Mouse (Mus musculus) layer of hippocampus, adult 9-11 months (tissue): Measurements from ENCODE around the gene Nat9.

ENCODE experiments used
- DNase-seq: peaks from one replicate; pipeline ENCODE4 v3.0.0; 2022

Nat9 gene

DNA sequence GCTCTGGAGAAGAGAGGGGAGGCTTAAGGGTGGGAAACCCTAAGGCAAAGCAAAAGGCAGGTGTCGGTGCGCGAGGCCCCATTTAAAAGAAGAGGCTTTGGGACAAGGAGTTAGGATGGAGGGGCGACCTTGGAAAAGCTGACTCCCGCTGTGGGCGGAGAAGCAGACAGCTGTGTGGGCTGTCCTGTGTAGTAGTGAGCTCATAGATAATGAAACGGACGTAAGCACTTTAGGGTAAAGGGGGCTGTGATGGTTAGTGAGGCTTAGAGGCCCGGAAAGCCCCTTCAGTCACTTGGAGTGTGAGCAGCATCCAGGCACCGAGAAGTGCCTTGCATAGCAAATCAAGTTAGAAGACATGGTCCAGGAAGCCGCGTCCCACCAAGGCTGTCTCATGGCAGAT is at the start of gene Nat9:
TSS of gene Nat9 (minus strand) at position 167 of the 400 bp plus-strand sequence.
- no peak for DNase-seq

DNA sequence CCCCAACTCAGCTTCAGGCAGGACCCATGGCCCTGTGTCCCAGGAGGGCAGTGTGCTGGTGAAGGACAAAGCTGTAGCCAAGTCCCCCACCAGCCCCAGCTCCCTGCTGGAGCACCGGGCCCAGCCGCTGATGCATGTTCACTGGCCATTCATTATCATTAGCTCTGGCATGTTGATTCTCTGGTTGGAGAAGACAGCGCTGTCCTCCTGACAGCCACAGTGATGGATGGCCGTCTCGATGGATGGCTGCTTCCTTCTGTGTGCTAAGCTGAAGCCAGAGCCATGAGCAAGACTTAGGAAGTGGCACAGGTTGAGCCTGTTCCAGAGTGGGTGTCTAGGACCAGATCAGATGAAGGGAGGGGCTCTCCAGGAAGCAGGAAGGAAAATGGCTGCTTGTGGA is 48.9 kb upstream of the Nat9 start:
- DNase-seq, result no peak

DNA sequence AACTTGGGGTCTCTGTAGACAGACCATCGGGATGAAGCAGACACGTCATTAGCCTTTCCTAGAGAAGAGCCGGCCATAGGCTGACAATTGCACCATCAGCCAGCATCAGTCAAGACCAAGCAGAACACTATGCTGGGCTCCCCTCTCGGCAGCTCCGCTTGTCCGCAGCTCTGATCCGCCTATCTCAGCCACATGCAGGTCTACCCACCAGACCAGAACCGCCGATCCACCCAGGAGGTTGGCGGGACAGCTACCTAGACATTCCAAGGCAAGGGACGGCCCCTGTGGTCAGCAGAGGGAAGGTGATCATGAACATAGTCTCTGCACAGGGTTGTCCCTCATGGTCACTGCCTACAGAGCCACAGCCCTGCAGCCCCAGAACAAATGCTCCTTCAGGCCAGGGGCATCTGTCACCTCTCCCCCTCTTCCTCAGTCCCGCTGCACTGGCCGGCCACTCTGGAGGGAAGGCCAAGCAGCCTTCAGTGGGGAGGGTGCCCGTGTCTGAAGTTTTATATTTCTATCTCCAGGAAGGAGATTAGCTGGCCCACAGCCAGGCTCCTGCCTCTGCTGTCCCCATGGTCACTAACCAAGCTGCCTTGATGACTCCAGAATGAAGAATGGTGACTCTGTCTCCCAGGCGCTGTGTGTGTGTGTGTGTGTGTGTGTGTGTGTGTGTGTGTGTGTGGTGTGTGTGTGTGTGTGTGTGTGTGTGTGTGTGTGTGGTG is 46.8 kb upstream of the Nat9 start:
- no peak for DNase-seq

DNA sequence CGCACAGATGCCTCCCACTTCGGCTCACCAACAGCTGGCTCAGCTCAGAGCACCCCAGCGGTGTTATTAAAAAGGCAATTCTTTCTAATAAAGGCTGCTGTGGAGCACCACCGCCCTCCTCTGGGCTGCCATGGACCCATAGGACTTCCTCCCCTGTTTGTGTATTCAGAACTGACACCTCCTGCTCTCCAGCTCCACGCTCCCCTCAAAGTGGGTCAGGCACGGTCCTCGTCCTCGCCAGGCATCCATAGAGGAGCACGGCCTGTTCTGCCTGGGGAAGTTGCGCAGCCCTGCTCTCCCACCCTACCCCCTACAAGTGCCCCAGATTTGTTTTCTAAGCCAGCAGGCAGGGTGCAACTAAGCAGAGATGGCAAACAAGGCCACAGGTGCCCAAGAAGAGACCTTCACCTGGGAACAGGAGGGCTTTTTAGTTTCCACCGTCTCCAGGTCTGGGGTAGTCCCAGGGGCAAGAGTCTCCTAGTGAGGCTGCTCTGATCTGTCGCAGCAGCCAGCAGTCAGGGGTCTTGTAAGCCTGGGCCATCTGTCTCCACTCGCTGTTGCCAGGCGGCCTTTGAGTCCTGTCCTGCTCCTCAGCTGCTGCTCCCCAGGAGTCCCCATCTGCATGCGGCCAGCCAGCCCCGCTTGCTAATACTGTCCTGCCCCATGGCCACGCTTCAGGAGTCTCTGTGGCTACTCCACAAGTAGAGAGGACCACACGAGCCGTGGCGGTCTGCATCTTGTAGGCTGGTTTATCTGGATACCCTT is 46.0 kb upstream of the Nat9 start:
- peak; percentile 45 for DNase-seq

DNA sequence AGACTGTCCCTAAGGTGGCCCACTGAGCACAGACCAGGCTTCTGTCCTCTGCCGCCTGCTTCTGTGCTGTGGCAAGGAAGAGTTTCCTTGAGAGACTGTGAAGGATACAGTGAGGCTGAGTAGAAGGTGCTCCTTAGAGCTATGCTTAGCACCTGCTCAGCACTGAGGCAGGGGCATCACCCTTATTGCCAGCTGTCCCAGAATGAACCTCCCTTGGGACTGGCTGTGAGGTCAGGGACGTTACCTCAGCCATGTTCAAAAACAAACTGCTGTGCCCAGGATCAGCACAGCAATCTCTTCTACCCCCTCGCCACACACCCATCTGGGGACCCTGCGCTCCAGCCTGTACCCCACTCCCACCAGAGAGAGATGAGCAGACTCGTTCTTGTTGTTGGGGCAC is 45.2 kb upstream of the Nat9 start:
- DNase-seq, result no peak

DNA sequence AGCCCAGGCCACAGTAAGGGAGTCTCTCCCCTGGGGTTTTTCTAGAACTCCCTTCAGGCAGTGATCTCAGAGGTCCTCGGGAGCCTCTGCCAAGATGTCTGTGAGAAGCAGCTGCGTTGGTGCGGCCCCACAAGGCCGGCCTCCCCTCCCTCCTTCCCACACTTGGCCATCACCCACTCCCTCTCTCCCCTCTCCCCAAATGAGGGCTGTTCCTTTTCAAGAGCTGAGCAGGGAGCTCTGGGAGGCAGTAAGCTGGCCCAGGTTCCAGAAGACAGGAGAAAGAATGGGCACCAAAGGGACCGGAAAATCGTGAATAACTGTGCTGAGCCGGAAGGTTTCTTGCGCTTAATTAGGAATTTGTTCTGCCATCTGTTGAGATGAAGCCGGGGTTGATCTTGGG is 44.3 kb upstream of the Nat9 start:
- DNase-seq, result peak; percentile 51

DNA sequence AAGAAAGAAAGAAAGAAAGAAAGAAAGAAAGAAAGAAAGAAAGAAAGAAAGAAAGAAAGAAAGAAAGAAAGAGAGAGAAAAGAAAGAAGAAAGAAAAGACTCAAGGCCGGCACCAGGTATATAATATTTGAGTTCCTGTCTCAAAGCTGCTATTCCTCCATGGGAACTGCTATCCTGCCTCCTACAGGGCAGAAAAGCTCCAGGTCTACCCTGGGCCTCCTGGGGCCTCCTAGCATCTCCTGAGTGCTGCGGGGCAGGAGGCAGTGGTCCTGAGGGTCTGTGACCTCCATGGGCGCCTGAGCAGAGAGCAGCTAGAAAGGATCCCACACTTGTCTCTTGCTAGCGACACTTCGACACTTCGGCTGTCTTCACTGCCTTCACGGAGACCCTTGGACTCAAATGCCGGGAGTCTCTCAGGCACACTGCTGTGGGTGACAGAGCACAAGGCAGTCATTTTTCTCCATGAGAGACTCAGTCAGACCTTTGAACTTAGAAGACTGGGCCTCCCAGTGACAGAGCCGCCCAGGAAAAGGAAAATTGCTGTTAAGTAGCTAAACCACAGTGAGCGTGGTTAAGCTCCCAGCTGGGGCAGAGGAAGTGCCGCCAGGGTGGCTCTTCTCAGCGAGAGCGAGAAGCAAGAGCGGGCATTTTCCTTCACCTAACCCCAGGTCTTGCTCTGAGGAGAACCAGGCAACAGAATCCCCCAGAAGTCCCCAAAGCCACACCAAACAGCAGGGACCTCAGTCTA is 43.7 kb upstream of the Nat9 start:
- no peak for DNase-seq

DNA sequence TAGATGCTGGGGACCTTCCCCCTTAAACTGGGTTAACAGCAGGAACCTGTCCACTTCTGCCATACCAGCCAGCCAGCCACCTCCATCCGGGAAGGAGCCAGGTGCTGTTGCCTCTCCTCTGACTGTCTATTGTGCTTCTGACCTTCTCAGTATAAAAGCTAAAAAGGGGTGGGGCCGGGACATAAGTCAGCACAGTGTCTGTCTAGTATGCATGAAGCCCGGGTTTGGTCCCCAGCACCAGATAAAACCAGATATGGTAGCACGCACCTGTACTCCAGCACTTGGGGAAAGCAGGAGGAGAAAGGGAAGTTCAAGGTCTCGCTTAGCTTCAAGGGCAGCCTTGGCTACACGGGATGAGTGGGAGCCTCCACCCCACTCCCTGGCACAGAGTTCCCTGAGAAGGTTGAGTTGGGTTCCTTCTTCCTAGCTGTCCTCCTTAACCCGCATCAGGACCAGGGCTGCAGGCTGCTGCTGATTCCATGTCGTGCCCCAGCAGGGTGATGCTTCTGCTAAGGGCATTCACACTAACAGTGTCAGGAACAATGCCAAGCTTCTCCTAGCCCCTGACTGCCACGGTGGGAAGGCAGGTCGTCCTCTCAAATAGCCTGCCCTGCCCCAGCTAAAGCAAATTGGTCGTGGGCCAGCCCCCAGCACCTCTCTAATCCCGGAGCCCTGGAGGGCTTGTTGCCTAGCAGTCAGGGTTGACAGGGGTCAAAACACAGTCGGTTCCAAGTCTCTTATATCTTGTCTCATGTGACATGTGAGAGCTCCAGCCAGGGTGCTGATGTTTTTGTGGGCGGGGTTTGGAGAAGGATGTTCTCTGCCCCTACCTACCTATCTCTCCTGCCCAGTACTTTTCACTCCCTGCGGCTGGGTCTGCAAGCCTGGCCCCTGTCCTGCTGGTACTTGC is 41.6 kb upstream of the Nat9 start:
- no peak for DNase-seq

DNA sequence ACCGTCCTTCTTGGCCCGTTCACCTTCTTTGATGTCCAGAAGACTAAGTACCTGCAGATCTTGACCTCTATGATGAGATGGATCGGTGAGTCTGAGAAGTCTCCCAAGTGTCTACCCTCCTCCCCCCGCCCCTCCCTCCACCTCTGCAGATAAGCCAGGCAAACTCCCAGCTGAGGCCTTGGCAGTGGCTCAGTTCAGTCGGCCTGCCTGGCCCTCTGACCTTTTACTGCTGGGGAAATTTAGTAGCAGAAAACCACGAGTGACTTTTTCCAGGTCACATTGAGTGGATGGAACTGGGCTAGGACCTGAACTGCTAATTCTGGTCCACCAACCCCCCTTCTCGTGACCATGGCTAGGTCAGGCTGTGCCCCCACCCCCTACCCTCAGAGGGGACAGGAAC is 40.8 kb upstream of the Nat9 start:
- no peak for DNase-seq

DNA sequence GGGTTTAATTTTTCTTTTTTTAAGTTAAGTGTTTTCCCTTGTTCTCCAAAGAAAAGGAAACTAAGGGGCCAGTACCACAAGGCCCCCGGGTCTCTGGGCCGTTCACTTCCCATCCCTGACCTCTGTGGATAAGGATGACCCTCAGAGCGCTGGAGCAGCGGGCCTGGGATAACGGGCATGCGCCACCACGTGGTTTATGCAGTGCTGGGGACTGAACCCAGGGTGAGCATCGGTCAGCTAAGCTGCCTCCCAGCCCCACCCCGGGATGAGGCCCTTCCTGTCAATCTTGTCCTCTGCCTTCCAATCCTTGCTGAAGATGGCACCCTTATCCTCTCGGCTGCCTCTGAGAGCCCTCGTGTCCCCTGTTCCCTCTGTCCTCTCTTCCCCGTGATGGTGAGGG is 40.0 kb upstream of the Nat9 start:
- DNase-seq, result no peak

DNA sequence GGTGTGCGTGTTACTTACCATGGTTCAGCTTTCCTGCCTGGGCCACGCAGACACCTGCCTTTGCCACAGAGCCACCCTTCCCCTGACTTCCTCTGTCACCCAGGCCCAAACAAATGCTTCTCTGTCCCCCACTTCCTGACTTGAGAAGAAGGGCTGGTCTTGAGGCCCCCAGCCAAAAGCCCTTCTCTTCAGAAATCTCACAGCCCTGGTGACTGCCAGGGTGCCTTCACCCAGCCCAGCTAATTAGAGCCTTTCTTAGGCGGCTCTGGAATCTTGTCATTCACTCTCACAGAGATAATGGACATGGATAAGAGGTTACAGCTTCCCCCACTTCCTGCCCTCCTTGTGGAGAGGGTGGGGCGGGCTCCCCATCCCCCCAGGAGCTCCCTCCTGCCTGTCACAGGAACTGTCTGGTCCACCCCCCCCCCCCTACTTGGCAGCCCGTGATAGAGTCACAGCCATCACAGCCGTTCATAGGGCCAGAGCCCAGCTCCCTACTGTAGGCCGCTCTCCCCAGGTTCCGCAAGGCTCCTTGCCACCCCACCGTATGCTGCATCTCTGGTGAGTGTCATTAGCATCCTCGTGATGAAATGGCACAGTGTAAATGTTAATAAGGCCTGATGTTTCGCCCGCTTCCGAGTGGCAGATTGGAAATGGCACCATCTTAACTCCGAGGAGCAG is 39.3 kb upstream of the Nat9 start:
- no peak for DNase-seq

DNA sequence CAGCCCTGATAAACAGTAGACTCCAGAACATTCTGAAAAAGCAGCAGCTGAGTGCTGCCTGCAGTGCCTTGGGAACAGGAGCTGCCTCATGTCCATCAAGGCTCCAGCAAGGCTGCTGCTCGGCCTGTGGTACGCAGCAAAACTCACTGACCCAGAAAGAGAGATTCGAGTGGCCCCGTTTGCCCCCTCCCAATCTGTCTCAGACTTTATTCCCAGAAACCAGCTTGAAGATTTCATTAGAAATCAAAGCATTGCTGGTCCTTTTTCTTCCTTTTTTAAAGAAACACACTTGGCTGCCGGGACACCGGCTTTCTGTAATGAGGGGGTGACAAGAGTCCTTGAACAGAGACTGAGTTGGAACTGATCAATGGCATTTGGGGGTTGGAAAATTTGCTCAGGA is 37.6 kb upstream of the Nat9 start:
- peak; percentile 28 for DNase-seq

DNA sequence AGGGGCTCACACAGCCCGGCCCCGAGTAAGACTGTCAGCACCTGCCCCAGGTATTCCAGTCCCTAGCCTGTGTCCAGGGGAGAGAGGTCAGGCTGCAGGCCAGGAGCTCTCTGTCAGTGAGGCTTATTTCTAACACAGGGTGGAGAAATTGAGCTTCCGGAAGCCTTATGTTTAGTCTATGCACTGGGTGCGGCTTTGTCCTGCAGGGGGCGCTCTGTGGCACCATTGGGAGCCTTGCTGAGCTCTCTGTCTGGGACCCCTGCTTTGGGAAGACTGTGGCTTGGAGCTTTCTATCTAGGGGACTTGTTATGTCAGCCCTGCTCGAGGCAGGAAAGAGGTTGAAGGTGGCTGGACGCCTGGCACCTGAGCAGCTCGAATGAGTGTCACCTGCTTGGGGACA is 37.2 kb upstream of the Nat9 start:
- peak; percentile 39 for DNase-seq

DNA sequence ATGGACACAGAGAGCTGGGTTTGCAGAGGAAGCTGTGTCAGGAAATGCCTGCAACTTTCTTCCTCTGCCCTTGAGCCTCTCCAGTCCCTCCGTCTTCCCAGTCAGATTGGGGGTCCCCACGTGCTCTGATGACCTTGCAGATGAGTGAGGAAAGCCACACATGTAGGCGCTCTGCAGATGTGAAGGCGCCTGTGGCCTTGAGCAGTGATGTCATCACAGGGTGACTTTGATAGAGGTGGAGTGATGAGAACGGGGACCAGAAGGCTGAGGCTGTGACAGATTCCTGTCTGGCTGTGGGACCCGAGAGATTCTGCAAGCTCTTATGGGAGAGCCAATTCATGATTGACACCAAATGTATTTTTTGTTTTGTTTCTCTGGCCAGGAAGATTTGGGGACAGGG is 36.2 kb upstream of the Nat9 start:
- no peak for DNase-seq

DNA sequence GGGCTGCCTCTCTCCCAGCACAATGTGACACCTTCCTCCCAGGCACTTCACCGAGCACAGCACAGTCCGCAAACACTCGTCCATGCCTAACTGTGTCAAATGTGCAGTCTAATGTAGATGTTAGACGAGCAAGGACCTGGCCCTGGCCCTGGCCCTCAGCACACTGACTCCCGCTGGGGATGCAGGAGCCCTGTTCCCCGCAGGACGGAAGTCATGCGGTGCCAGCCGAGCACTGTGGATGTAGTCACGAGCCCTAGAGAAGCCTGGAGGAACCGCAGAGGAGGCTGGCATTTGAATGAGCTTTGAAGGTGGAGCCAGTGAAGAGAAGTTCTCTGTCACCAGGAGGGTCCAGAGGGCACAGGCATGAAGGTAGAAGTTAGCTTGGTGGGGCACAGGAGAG is 35.8 kb upstream of the Nat9 start:
- DNase-seq, result no peak

DNA sequence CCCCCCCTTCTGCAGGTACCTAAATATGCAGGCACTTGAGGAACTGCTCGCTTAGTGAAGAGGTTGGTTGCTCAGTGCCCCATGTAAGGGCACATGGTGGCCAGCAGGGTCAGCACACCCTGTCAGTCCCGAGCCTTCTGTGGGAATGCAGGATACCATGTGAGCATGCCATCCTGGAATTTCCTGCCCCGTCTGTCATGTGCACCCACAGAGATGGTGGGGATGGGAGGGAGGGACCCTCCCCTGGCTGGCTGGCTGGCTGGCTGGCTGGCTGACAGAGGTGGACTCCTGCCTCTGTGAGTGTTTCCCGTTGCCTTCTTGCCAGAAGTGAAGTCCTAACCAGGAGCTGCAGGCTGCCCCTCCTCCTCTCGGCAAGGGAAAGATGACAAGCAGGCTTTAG is 34.9 kb upstream of the Nat9 start:
- DNase-seq, result no peak

DNA sequence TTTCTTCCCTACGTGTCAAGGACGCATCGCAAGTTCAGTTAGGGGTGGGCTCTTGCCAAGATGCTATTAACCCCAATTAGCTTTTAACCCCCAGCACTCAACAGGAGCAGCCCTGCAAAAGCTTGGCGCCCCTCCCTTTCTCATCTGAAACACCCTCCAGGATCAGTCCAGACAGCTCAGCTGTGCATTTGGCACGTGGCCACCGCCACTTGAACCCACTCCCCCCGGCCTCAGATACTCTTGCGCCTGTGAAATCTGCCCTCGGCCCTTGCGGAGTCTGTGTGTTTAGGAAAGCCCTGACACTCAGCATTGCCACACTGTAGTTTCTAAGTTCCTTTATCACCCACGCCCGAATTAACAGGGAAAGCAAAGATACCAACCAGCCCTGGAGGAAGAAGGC is 34.4 kb upstream of the Nat9 start:
- no peak for DNase-seq

DNA sequence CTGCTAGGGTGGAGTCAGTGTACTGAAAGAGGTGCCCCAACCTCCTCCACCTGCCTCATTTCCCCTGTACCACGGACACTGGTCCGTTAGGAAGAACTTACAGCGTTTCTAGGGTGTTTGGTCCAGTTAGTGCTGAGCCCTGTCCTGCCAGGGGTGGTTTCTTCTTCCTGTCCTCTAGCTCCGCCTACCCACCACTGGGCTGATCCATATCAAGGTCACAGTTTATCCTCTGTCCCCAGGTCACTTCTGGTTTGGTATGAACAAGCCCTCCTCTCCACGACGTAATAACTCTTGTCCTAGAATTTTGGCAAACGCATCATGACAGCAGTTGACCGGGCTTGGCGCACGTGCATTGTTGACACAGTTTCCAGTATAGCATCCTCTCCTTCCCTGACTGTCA is 32.0 kb upstream of the Nat9 start:
- no peak for DNase-seq

DNA sequence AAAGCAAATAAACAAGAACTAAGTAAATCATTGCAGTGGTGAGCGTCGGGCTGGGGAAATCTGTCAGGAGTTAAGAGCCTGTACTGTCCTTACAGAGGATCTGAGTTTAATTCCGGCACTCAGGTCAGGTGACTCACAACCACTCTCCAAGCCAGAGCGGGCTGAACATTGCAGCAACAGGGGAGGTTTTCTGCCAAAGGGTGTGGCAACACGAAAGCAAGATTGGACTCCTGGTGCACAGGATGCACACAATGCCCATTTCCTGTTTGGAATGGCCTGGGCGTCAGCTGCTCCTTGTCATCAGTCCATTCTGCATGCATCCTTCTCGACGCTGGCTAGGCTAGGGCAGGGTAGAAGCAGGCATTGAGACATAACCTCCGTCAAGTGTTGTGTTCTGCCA is 31.6 kb upstream of the Nat9 start:
- no peak for DNase-seq

DNA sequence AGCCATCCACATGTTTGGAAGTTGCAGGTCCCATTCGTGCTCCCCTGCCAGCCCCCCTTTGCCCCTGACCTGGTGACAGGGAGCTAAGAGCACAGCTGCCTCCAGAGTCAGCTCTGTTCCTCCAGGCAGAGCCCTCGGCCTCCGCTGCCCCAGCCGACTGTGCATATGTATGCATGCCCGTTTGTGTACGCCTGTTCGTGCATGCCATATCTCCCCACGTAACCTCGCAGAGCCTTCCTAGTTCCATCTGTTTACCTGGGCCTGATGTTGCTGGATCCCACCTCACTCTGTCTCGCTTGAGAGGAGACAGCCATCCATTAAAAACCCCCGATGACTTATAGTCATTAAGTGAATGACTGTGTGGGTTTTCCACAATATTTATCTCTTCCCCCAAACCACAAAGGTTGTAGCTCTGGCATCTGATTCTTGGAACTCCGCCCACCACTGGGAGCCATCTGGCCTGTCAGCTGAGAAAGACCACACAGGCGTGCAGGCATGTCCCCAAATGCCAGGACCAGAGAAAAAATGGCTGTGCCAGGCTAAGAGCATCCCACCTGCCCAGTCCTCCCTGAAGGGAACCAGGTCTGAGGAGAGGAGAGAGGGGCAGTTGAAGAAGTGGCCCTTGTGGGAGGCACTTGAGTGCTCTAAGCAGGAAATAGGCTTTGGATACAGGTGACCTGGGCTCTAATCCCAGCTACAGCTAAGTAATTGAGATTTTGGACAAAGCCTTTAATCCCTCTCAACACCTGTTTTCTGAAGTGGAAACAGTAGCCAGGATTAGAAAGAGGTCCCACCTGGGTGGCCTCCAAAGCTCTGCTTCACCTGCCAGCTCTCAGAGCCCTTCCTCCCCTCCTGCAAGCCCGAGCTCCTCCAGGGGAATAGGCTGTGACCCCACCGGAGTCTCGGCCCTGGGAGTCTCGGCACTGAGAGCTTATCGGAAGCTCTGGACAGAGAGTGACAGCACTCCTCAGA is 30.1 kb upstream of the Nat9 start:
- DNase-seq, result no peak

DNA sequence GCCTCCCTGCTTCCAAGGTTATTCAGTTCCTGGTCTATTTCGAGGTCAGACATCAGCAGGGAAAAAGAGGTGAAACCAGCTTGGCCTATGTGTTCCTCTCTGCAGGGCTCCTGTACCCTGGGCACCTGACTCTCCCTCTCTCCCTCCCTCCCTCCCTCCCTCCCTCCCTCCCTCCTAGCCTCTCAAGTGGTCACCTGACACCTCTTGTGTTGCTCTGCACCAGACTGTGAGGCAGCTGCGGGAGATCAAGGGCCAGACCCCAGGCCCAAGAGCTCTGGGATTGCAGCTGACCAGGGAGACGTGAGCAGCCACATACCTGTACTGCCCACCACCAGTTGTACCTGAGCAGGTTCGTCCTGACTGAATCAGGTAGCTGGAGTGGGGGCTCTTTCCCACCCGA is 27.5 kb upstream of the Nat9 start:
- no peak for DNase-seq
